Mouse (Mus musculus): ENCODE measurements at regions not wholly inside any gene's neighbourhood (a gene's known extent, or its start where the extent isn't known, plus 50 kb on each side); places are given as distances from the start of the nearest gene placed in this dataset.

GRCm38 (mm10) chr16:93152765-93153489 lies 327.0 kb upstream of the Runx1 start:
- DNase-seq (ENCODE audit: low read depth, low spot score) = no peak
- WGBS = 46% methylated on average over 14 of the region's 14 CpGs

- DNase-seq (ENCODE audit: low read depth, low spot score) = no peak
- WGBS = 98% methylated on average over 1 of the region's 1 CpGs
Observed at GRCm38 (mm10) chr16:93152057-93152456, 326.1 kb upstream of the Runx1 start.

GRCm38 (mm10) chr16:93151652-93152051 lies 325.7 kb upstream of the Runx1 start:
- WGBS = 93% methylated on average over 2 of the region's 2 CpGs
- DNase-seq (ENCODE audit: low read depth, low spot score) = no peak

- WGBS = 59% methylated on average over 12 of the region's 12 CpGs
- DNase-seq (ENCODE audit: low read depth, low spot score) = no peak
Observed at GRCm38 (mm10) chr16:93150451-93150850, 324.5 kb upstream of the Runx1 start.

- 80% methylated on average over 5 of the region's 5 CpGs for WGBS
Observed at GRCm38 (mm10) chr16:93147525-93148222, 321.7 kb upstream of the Runx1 start.

GRCm38 (mm10) chr16:93146812-93147211 lies 320.9 kb upstream of the Runx1 start:
- WGBS = 82% methylated on average over 3 of the region's 3 CpGs

More at GRCm38 (mm10) chr16:93147525-93148222, 321.7 kb upstream of the Runx1 start:
- no peak for DNase-seq (ENCODE audit: low read depth, low spot score)

GRCm38 (mm10) chr16:93145617-93146016 lies 319.7 kb upstream of the Runx1 start:
- DNase-seq (ENCODE audit: low read depth, low spot score) = no peak
- 70% methylated on average over 3 of the region's 3 CpGs for WGBS

More at GRCm38 (mm10) chr16:93146812-93147211, 320.9 kb upstream of the Runx1 start:
- DNase-seq (ENCODE audit: low read depth, low spot score) = no peak

GRCm38 (mm10) chr16:93144033-93144432 lies 318.1 kb upstream of the Runx1 start:
- DNase-seq (ENCODE audit: low read depth, low spot score) = no peak
- 89% methylated on average over 5 of the region's 5 CpGs for WGBS

- DNase-seq (ENCODE audit: low read depth, low spot score) = no peak
- 75% methylated on average over 10 of the region's 10 CpGs for WGBS
Observed at GRCm38 (mm10) chr16:93143164-93143563, 317.2 kb upstream of the Runx1 start.

GRCm38 (mm10) chr16:93141967-93142366 lies 316.0 kb upstream of the Runx1 start:
- DNase-seq (ENCODE audit: low read depth, low spot score) = no peak
- 60% methylated on average over 6 of the region's 6 CpGs for WGBS

GRCm38 (mm10) chr16:93140535-93141110 lies 314.7 kb upstream of the Runx1 start:
- DNase-seq (ENCODE audit: low read depth, low spot score) = no peak

GRCm38 (mm10) chr16:93137249-93137648 lies 311.3 kb upstream of the Runx1 start:
- peak; percentile 8 for DNase-seq (ENCODE audit: low read depth, low spot score)
- 24% methylated on average over 1 of the region's 1 CpGs for WGBS

More at GRCm38 (mm10) chr16:93140535-93141110, 314.7 kb upstream of the Runx1 start:
- WGBS = 61% methylated on average over 15 of the region's 15 CpGs

GRCm38 (mm10) chr16:93131404-93131803 lies 305.5 kb upstream of the Runx1 start:
- 59% methylated on average over 5 of the region's 5 CpGs for WGBS
- no peak for DNase-seq (ENCODE audit: low read depth, low spot score)

GRCm38 (mm10) chr16:93130622-93131021 lies 304.7 kb upstream of the Runx1 start:
- 92% methylated on average over 6 of the region's 6 CpGs for WGBS
- DNase-seq (ENCODE audit: low read depth, low spot score) = no peak

GRCm38 (mm10) chr16:93123707-93124106 lies 297.8 kb upstream of the Runx1 start:
- 78% methylated on average over 8 of the region's 8 CpGs for WGBS
- DNase-seq (ENCODE audit: low read depth, low spot score) = no peak

- WGBS = 90% methylated on average over 16 of the region's 16 CpGs
- DNase-seq (ENCODE audit: low read depth, low spot score) = no peak
Observed at GRCm38 (mm10) chr16:93116111-93116969, 290.4 kb upstream of the Runx1 start.

- DNase-seq (ENCODE audit: low read depth, low spot score) = no peak
- 82% methylated on average over 3 of the region's 3 CpGs for WGBS
Observed at GRCm38 (mm10) chr16:93110912-93111311, 285.0 kb upstream of the Runx1 start.

GRCm38 (mm10) chr16:93110451-93110850 lies 284.5 kb upstream of the Runx1 start:
- DNase-seq (ENCODE audit: low read depth, low spot score) = no peak
- WGBS = 38% methylated on average over 6 of the region's 6 CpGs

- DNase-seq (ENCODE audit: low read depth, low spot score) = no peak
- WGBS = 65% methylated on average over 12 of the region's 12 CpGs
Observed at GRCm38 (mm10) chr16:93109683-93110407, 283.9 kb upstream of the Runx1 start.
